Mouse (Mus musculus) heart, embryonic 10.5 days (tissue): ENCODE data around the gene Fbxl8. TPM values are rescaled to one million over a fixed set of nuclear protein-coding genes. Genes with fewer than 3 reads are reported as not detected.
A peak's percentile ranks its signal among the peaks of the same experiment; 100 is the strongest.
"Not testable (repeated sequence)": the region's sequence is repeated elsewhere in the genome, so short reads cannot be mapped to it uniquely, and the experiment has no call there.

Source experiments
- DNase-seq: peaks from one replicate; pipeline ENCODE4 v3.0.0-alpha.2; 2017; ENCODE audit warnings: low spot score
- H3K27ac ChIP-seq: fragments of 300-500 bp; sonication (generic); 2 replicates; pipeline ENCODE4 v1.5.1; 2016; ENCODE audit warnings: mild to moderate bottlenecking
- H3K27me3 ChIP-seq: fragments of 300-500 bp; sonication (generic); 2 replicates; pipeline ENCODE4 v1.6.1; 2016; ENCODE audit warnings: mild to moderate bottlenecking; ENCODE audit not compliant: poor library complexity, insufficient read depth, severe bottlenecking
- H3K36me3 ChIP-seq: fragments of 300-500 bp; sonication (generic); 2 replicates; pipeline ENCODE4 v1.6.1; 2016; ENCODE audit warnings: mild to moderate bottlenecking, moderate library complexity
- H3K4me1 ChIP-seq: fragments of 300-500 bp; sonication (generic); 2 replicates; pipeline ENCODE4 v1.6.1; 2016; ENCODE audit warnings: mild to moderate bottlenecking
- H3K4me3 ChIP-seq: fragments of 300-500 bp; sonication (generic); 2 replicates; pipeline ENCODE4 v1.5.1; 2016; ENCODE audit warnings: mild to moderate bottlenecking, moderate library complexity
- H3K9me3 ChIP-seq: fragments of 300-500 bp; sonication (generic); 2 replicates; pipeline ENCODE4 v1.6.1; 2016; ENCODE audit warnings: mild to moderate bottlenecking, moderate library complexity
- WGBS: fragments of 180-500 bp; shearing (Covaris S2); methylation state at CpG from one replicate; pipeline ENCODE4 v1.1.7; 2016; 5-methylcytosine and 5-hydroxymethylcytosine counted together
- polyA plus RNA-seq: library from polyadenylated mRNA; unstranded; fragments of >200 nt; fragmentation: Nextera tagmentation; extraction: Ambion mirVana; gene quantifications from 2 replicates; pipeline ENCODE4 v1.2.1, GENCODE M21; 2016

Gene Fbxl8
- polyA plus RNA-seq: 2.0 and 2.4 TPM in 2 replicates

- no peaks in the 10 kb centered on the region for H3K36me3 ChIP-seq
- no peaks in the 10 kb centered on the region; the same call in 1 of the 2 replicates for H3K9me3 ChIP-seq
- DNase-seq: peak; percentile 87
- peak within 1 kb of the TSS; percentile 71 for H3K4me3 ChIP-seq
- H3K4me1 ChIP-seq: peaks cover 39% of the 10 kb centered on the region
- H3K27ac ChIP-seq: peak within 1 kb of the TSS; percentile 74; the same call in 1 of the 2 replicates
- peaks cover 99% of the 10 kb centered on the region for H3K27me3 ChIP-seq
- 2% methylated on average over 54 of the region's 54 CpGs for WGBS
Measured at GRCm38 (mm10) chr8:105264024-105264982, at the start of gene Fbxl8, which contains the start of gene Tradd. Gene Fbxl8 (plus strand): TSS chr8:105264648. Gene Tradd (minus strand): TSS chr8:105264609.

GRCm38 (mm10) chr8:105217926-105218522 is 46.4 kb upstream of the Fbxl8 start:
- no peak overlapping the region for H3K27ac ChIP-seq
- H3K9me3 ChIP-seq: no peaks in the 10 kb centered on the region
- no peak for DNase-seq
- WGBS: 73% methylated on average over 5 of the region's 5 CpGs
- no peaks in the 10 kb centered on the region for H3K27me3 ChIP-seq
- H3K4me1 ChIP-seq: no peaks in the 10 kb centered on the region
- no peak overlapping the region for H3K4me3 ChIP-seq
- peaks cover 18% of the 10 kb centered on the region for H3K36me3 ChIP-seq

DNA sequence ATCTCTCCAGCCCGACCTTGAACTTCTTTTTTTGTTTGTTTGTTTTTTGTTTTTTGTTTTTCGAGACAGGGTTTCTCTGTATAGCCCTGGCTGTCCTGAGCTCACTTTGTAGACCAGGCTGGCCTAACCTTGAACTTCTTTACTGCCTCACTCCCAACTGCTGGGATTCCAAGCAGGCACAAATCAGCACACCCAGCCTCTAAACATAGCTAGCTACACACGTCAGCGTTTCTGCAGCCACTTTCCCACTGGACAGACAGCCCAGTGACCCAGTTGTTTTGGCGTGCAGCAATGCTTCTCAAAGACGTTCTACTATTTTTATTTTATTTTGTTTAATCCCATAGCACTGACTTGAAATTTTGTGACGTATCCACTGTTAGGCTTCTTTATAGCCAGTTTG is 40.6 kb upstream of the Fbxl8 start:
- 76% methylated on average over 7 of the region's 7 CpGs for WGBS
- H3K27ac ChIP-seq: peak overlapping the region; percentile 91; the same call in 1 of the 2 replicates
- no peaks in the 10 kb centered on the region for H3K36me3 ChIP-seq
- H3K4me1 ChIP-seq: peaks cover 16% of the 10 kb centered on the region
- peak overlapping the region; percentile 91; the same call in 1 of the 2 replicates for H3K4me3 ChIP-seq
- DNase-seq: no peak
- no peaks in the 10 kb centered on the region for H3K27me3 ChIP-seq
- H3K9me3 ChIP-seq: no peaks in the 10 kb centered on the region

GRCm38 (mm10) chr8:105224413-105225271 is 39.8 kb upstream of the Fbxl8 start, which contains the start of gene D230025D16Rik:
Gene D230025D16Rik (plus strand): TSS chr8:105225145.
- H3K4me3 ChIP-seq: peak within 1 kb of the TSS; percentile 91
- peaks cover 16% of the 10 kb centered on the region for H3K4me1 ChIP-seq
- peak; percentile 98 for DNase-seq
- H3K27ac ChIP-seq: peak within 1 kb of the TSS; percentile 91
- H3K9me3 ChIP-seq: no peaks in the 10 kb centered on the region
- WGBS: 4% methylated on average over 34 of the region's 34 CpGs
- no peaks in the 10 kb centered on the region for H3K36me3 ChIP-seq
- H3K27me3 ChIP-seq: no peaks in the 10 kb centered on the region

GRCm38 (mm10) chr8:105225272-105225593 is 39.2 kb upstream of the Fbxl8 start:
- no peaks in the 10 kb centered on the region for H3K9me3 ChIP-seq
- WGBS: 0% methylated on average over 27 of the region's 27 CpGs
- H3K27ac ChIP-seq: peak overlapping the region; percentile 91
- no peaks in the 10 kb centered on the region for H3K27me3 ChIP-seq
- H3K36me3 ChIP-seq: no peaks in the 10 kb centered on the region
- H3K4me3 ChIP-seq: peak overlapping the region; percentile 91
- peaks cover 16% of the 10 kb centered on the region for H3K4me1 ChIP-seq
- no peak for DNase-seq

GRCm38 (mm10) chr8:105225917-105226316 is 38.5 kb upstream of the Fbxl8 start:
- Histone ChIP-seq H3K4me1 (peaks cover 18% of the 10 kb centered on the region), H3K9me3 (no peaks in the 10 kb centered on the region), H3K36me3 (no peaks in the 10 kb centered on the region), H3K27me3 (no peaks in the 10 kb centered on the region), H3K27ac (no peak overlapping the region), H3K4me3 (peak overlapping the region; percentile 91)
- 25% methylated on average over 6 of the region's 6 CpGs for WGBS
- DNase-seq: no peak

DNA sequence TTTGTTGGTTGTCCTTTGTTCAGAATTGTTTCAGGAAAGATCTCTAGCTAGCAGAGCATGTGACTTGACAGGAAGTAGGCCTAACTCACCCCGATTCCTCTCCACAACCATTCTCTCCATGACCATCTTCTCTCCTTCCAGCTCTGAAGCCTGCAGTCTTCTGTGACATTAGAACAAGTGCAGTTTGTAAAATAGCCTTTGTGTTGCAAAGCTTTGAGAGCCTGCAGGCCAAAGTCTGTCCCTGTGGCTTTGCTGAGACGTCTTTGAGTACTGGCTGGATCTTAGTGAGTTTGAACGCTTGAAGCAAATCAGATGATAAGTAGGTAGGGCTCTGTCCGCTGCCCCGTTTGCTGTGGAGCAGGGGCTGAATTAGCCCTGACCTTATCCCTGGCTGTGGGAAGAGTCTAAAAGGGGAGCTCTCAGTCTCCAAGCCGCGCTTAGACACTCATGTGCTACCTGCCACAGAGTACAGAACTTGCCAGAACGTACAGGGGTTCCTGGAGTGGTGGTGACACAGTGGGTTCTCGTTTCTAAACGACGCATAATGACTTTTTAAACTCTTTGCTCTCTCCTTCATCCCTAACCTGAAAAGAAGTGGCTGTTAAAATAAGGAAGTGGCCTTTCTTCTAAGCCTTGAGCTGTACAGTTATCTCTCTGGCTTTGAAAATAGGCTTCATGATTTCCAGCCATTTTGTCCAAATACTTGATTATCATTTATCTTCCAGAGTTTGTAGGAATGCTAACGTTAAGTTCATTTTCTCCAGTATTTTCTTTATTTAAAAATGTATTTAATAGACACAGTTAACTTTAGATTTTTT is 32.7 kb upstream of the Fbxl8 start:
- H3K27me3 ChIP-seq: no peaks in the 10 kb centered on the region
- H3K36me3 ChIP-seq: peaks cover 17% of the 10 kb centered on the region; the same call in 1 of the 2 replicates
- H3K9me3 ChIP-seq: no peaks in the 10 kb centered on the region
- H3K4me1 ChIP-seq: 0 out of 2 replicates have a peak, but pooled peaks cover 5% of the 10 kb centered on the region
- 80% methylated on average over 12 of the region's 12 CpGs for WGBS
- DNase-seq: no peak
- 0 out of 2 replicates have a peak overlapping the region, but pooled peaks have one; percentile 29 for H3K27ac ChIP-seq
- H3K4me3 ChIP-seq: no peak overlapping the region

DNA sequence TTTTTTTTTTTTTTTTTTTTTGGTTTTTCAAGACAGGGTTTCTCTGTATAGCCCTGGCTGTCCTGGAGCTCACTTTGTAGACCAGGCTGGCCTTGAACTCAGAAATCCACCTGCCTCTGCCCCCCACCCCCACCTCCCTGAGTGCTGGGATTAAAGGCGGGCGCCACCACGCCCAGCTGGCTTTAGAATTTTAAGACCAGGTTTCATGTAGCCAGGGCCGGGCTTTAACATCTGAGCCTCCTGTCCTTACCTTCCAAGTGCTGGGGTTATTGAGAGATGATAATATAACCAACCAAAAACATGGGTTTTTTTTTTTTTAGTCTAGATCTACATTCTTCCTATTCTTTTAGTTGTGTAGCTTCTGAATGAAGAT is 32.1 kb upstream of the Fbxl8 start:
- not testable (repeated sequence) for H3K27me3 ChIP-seq, H3K9me3 ChIP-seq, DNase-seq, H3K4me1 ChIP-seq, H3K4me3 ChIP-seq, H3K27ac ChIP-seq
- H3K36me3 ChIP-seq: peaks cover 18% of the 10 kb centered on the region; the same call in 1 of the 2 replicates
- WGBS: 85% methylated on average over 4 of the region's 4 CpGs

DNA sequence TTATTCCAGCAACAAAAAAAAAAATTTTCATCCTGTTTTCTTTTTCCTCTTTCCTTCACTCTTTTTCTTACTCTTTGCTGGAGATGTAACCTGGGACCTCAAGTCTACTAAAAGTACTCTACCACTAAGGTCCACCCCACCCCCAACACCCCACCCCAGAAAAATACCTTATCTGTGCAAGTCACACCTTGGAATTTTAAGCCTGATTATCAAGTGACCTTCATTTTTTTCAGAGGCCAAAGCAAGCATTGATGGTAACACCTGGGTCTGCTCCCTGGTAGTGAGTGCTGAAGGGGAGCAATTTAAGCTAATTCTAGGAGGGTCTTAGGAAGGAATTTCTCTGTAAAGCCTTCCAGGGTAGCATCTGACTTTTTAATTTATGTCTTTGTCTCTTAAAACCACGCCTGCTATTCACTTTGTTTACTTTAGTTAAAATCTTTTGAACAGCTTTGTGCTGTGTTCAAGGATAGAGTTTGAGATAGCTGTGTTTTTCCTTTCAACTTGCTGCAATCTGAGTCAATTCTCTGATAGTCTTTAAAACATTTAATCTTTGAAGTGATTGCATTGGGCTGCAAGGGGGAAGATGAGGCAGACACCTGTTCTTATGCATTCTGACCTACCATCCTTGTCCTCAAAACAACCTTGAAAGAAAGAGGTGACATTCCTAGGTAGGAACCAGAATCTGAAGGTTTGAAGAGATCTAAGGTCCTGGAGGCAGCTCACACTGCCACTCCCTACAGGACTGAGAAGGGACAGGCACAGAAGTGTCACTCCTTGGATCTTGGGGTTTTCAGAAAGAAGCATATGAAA is 31.1 kb upstream of the Fbxl8 start:
- no peaks in the 10 kb centered on the region for H3K27me3 ChIP-seq
- H3K27ac ChIP-seq: no peak overlapping the region
- H3K4me1 ChIP-seq: 0 out of 2 replicates have a peak, but pooled peaks cover 5% of the 10 kb centered on the region
- H3K9me3 ChIP-seq: no peaks in the 10 kb centered on the region
- WGBS: 77% methylated on average over 1 of the region's 1 CpGs
- DNase-seq: no peak
- H3K36me3 ChIP-seq: peaks cover 18% of the 10 kb centered on the region; the same call in 1 of the 2 replicates
- H3K4me3 ChIP-seq: no peak overlapping the region

DNA sequence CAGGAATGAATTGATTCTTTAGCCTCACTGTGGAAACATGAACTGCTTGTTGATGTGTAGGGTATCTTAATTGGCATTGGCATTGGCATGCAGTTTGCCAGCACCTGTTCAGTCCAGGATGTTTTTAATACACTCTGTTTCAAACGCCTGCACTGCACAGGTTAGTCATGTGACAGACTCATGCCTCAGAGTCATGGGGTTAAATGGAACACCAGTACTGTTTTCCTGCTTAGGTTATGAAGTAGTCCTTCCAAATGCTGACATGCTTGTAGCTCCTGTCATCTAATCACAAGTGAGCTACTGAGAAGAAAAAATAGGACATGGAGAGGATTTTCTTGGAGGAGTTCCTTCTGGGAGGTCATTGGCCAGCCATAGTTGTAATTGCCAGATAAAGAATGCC is 29.2 kb upstream of the Fbxl8 start:
- DNase-seq: no peak
- H3K9me3 ChIP-seq: no peaks in the 10 kb centered on the region
- no peak overlapping the region for H3K27ac ChIP-seq
- 78% methylated on average over 1 of the region's 1 CpGs for WGBS
- H3K4me1 ChIP-seq: 0 out of 2 replicates have a peak, but pooled peaks cover 5% of the 10 kb centered on the region
- H3K27me3 ChIP-seq: no peaks in the 10 kb centered on the region
- H3K36me3 ChIP-seq: peaks cover 32% of the 10 kb centered on the region
- no peak overlapping the region for H3K4me3 ChIP-seq

DNA sequence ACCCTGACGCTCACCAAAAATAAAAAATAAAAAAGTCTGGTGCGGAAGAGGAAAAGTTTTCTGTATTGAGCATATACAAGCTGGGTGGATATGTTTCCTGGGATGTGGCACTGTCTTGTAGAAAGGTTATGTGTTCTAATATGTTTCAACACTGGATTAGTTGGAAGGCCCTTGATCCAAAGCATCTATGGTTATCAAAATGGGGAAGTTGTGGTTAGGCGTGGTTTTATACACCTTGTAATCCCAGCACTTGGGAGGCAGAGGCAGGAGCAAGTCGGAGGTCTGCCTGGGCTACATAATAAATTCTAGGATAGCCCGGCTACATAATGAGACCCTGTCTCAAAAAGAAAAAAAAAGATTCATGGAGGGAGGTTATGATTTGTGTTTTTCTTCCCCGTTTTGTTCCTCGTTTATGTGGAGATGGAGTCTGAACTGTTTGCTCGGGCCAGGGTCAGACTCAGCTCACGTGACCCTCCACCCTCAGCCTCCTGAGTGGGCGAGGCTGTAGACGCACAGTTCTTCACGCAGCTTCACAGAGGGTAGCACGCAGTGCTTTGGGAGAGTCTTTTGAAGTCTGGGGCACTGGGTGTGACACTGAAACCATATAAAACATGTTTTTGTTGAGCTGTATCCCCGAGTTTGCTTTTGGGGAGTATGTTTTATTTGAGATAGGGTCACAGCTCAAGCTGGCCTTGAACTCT is 26.9 kb upstream of the Fbxl8 start:
- H3K27me3 ChIP-seq: no peaks in the 10 kb centered on the region
- no peak overlapping the region for H3K4me3 ChIP-seq
- H3K4me1 ChIP-seq: no peaks in the 10 kb centered on the region
- peaks cover 49% of the 10 kb centered on the region for H3K36me3 ChIP-seq
- no peak overlapping the region for H3K27ac ChIP-seq
- H3K9me3 ChIP-seq: no peaks in the 10 kb centered on the region
- WGBS: 91% methylated on average over 14 of the region's 14 CpGs
- no peak for DNase-seq
